Mouse (Mus musculus) CH12.LX (cell line): ENCODE results near the gene Atrip. TPM values are rescaled to one million over a fixed set of nuclear protein-coding genes. Genes with fewer than 3 reads are reported as not detected.

Source experiments
- DNase-seq: peaks from one replicate; pipeline ENCODE4 v3.0.0-alpha.2; 2013; ENCODE audit errors: extremely low read depth
- H3K27ac ChIP-seq: 2 replicates; pipeline ENCODE4 v1.5.1; 2012; ENCODE audit warnings: low read depth, mild to moderate bottlenecking, control low read depth, moderate library complexity; ENCODE audit not compliant: insufficient read depth
- H3K27me3 ChIP-seq: replicated peaks from 2 replicates; pipeline ENCODE3; 2012; ENCODE audit warnings: inconsistent platforms
- H3K36me3 ChIP-seq, 2 experiments: replicated peaks in 1 of 2; 2 replicates each; pipeline versions ENCODE3 to v1.6.1; 2012; ENCODE audit warnings: inconsistent platforms in 1 of 2, low read length in 1 of 2, mild to moderate bottlenecking in 1 of 2, mixed read lengths in 1 of 2, moderate library complexity in 1 of 2; ENCODE audit not compliant: control insufficient read depth in 1 of 2, insufficient read depth in 1 of 2
- H3K4me1 ChIP-seq, 2 experiments: 2 replicates each; pipeline ENCODE4 v1.6.1; 2012; ENCODE audit warnings: inconsistent platforms in 1 of 2, moderate library complexity in 1 of 2; ENCODE audit not compliant: insufficient read depth in 2 of 2, control insufficient read depth in 1 of 2
- H3K4me2 ChIP-seq: 2 replicates; pipeline ENCODE4 v1.6.1; 2012; ENCODE audit warnings: low read depth, mild to moderate bottlenecking, control low read depth; ENCODE audit not compliant: poor library complexity, insufficient read depth, severe bottlenecking
- H3K4me3 ChIP-seq, 3 experiments: fragments of 150-350 bp in 1 of 3; sonication (generic) in 1 of 3; replicated peaks in 1 of 3; 2 replicates each; pipeline versions ENCODE3 to v1.5.1; 2011 to 2012; ENCODE audit warnings: low read depth in 2 of 3, low read length in 2 of 3, mild to moderate bottlenecking in 2 of 3, moderate library complexity in 2 of 3, control low read depth in 1 of 3, improper control_type of control experiment in 1 of 3, inconsistent platforms in 1 of 3, mixed read lengths in 1 of 3; ENCODE audit not compliant: poor library complexity in 1 of 3
- H3K79me2 ChIP-seq: replicated peaks from 2 replicates; pipeline ENCODE4 v1.6.1; 2012; ENCODE audit warnings: mild to moderate bottlenecking, moderate library complexity; ENCODE audit not compliant: control insufficient read depth, poor library complexity, insufficient read depth, severe bottlenecking; ENCODE audit errors: extremely low read depth
- H3K9ac ChIP-seq: 2 replicates; pipeline ENCODE4 v1.6.1; 2012; ENCODE audit warnings: low read depth, mild to moderate bottlenecking, control low read depth, moderate library complexity; ENCODE audit not compliant: insufficient read depth
- H3K9me3 ChIP-seq: replicated peaks from 2 replicates; pipeline ENCODE3; 2012; ENCODE audit warnings: low read length, inconsistent platforms, mixed read lengths
- CHD1 ChIP-seq: IDR thresholded peaks from 2 replicates; pipeline ENCODE4 v1.6.1; 2012; ENCODE audit warnings: low read depth, low read length, improper control_type of control experiment, inconsistent platforms
- CHD2 ChIP-seq: IDR thresholded peaks from 2 replicates; pipeline ENCODE4 v1.6.1; 2011; ENCODE audit warnings: low read length, improper control_type of control experiment
- CTCF ChIP-seq, 2 experiments: IDR thresholded peaks in 1 of 2; conservative IDR thresholded peaks in 1 of 2; 2 replicates each; pipeline ENCODE4 v1.5.1; 2011 to 2012; ENCODE audit warnings: low read depth in 2 of 2, low read length in 2 of 2, improper control_type of control experiment in 1 of 2, inconsistent platforms in 1 of 2, mild to moderate bottlenecking in 1 of 2, moderate library complexity in 1 of 2
- EP300 ChIP-seq: IDR thresholded peaks from 2 replicates; pipeline ENCODE4 v1.6.1; 2011; ENCODE audit warnings: low read length, improper control_type of control experiment
- HCFC1 ChIP-seq: IDR thresholded peaks from 2 replicates; pipeline ENCODE4 v1.6.1; 2012; ENCODE audit warnings: low read depth, mild to moderate bottlenecking, inconsistent platforms, low read length, improper control_type of control experiment
- IRF4 ChIP-seq: IDR thresholded peaks from 2 replicates; pipeline ENCODE4 v1.6.1; 2014; ENCODE audit warnings: low read depth, mild to moderate bottlenecking, inconsistent platforms, low read length, improper control_type of control experiment
- JUN ChIP-seq: IDR thresholded peaks from 2 replicates; pipeline ENCODE4 v1.6.1; 2011; ENCODE audit warnings: low read depth, mild to moderate bottlenecking, low read length, improper control_type of control experiment, moderate library complexity; ENCODE audit not compliant: insufficient read depth
- MAX ChIP-seq: IDR thresholded peaks from 2 replicates; pipeline ENCODE4 v1.6.1; 2011; ENCODE audit warnings: low read length, improper control_type of control experiment
- MAZ ChIP-seq: IDR thresholded peaks from 2 replicates; pipeline ENCODE4 v1.6.1; 2012; ENCODE audit warnings: low read depth, mild to moderate bottlenecking, inconsistent platforms, low read length, improper control_type of control experiment, moderate library complexity
- MYC ChIP-seq: IDR thresholded peaks from 2 replicates; pipeline ENCODE4 v1.6.1; 2011; ENCODE audit warnings: low read depth, mild to moderate bottlenecking, improper control_type of control experiment, low read length
- NRF1 ChIP-seq: IDR thresholded peaks from 2 replicates; pipeline ENCODE4 v1.6.1; 2014; ENCODE audit warnings: low read depth, mild to moderate bottlenecking, inconsistent platforms, low read length, improper control_type of control experiment, moderate library complexity
- RCOR1 ChIP-seq: conservative IDR thresholded peaks from 2 replicates; pipeline ENCODE4 v1.6.1; 2012; ENCODE audit warnings: low read depth, mild to moderate bottlenecking, inconsistent platforms, low read length, improper control_type of control experiment
- TBP ChIP-seq: conservative IDR thresholded peaks from 2 replicates; pipeline ENCODE4 v1.6.1; 2011; ENCODE audit warnings: low read depth, low read length, improper control_type of control experiment
- TCF12 ChIP-seq: IDR thresholded peaks from 2 replicates; pipeline ENCODE4 v1.6.1; 2014; ENCODE audit warnings: low read depth, mild to moderate bottlenecking, inconsistent platforms, low read length, improper control_type of control experiment
- USF2 ChIP-seq: conservative IDR thresholded peaks from 2 replicates; pipeline ENCODE4 v1.6.1; 2011; ENCODE audit warnings: low read depth, low read length, improper control_type of control experiment
- ZKSCAN1 ChIP-seq: IDR thresholded peaks from 2 replicates; pipeline ENCODE4 v1.6.1; 2012; ENCODE audit warnings: low read depth, inconsistent platforms, low read length, improper control_type of control experiment, borderline replicate concordance
- ZMIZ1 ChIP-seq: IDR thresholded peaks from 2 replicates; pipeline ENCODE4 v1.6.1; 2012; ENCODE audit warnings: low read depth, mild to moderate bottlenecking, inconsistent platforms, low read length, improper control_type of control experiment
- ZNF384 ChIP-seq: IDR thresholded peaks from 2 replicates; pipeline ENCODE4 v1.6.1; 2012; ENCODE audit warnings: low read depth, low read length, improper control_type of control experiment, inconsistent platforms
- dilution Hi-C: fragments of 300-500 bp; cut with MboI; formaldehyde crosslinking; loops from 2 replicates; pipeline ENCODE4 v1.14.3; 2020; ENCODE audit warnings: low sequenced_read_pairs; ENCODE audit not compliant: extremely low pct_unique_long_range_greater_than_20kb, extremely low pct_ligation_motif_present
- in situ Hi-C: fragments of 300-500 bp; cut with MboI; formaldehyde crosslinking; loops from 3 replicates; pipeline ENCODE4 v1.14.3; 2019; ENCODE audit warnings: low sequenced_read_pairs, low pct_ligation_motif_present, low pct_unique_long_range_greater_than_20kb, mixed read lengths
- polyA plus RNA-seq: library from polyadenylated mRNA; unstranded; fragments of >175 nt; gene quantifications from 2 replicates; pipeline ENCODE4 v1.2.1, GENCODE M21; 2012; ENCODE audit warnings: low read depth; ENCODE audit not compliant: insufficient read length
- total RNA-seq, 2 experiments: library from RNA; depleted of rRNA; stranded (reverse); fragments of 300-350 nt in 1 of 2; fragments of >200 nt in 1 of 2; gene quantifications; 2 replicates each; pipeline ENCODE4 v1.2.3; 2012 to 2014

Gene Atrip
- total and polyA plus RNA-seq, 3 experiments = 17.6 to 24.1 (median 18.0) TPM

DNA sequence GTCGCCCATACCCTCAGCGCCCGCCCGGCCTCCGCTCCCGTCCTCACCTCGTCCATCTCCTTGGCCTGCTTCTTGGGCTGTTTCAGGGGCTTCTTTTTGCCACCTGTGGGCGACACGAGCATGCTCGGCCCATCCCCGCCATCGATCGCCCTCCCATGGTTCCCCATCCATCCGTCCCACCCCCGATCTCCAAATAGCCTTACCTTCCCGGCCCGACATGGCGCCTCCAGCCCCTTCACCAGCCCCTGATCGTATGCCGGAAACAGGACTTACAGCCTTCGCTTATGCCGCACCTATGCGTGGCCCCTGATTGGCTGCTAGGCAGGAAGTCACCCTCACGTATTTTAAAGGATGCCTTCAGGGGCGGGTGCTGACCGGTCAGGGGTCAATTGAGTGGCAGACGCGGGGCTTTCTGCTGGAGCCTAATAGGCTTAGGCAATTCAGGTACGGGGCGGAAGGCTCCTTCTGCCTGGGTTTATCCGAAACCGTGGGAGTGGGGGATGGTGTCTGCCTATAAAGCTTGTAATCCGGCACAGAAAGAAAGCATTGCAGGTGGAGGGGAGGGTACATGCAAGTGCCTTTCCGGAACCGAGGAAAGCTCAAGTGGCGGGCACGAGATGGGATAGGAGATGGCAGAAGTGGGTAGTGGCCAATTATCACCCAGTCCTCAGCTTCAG, 8.3 kb upstream of the Atrip start, which contains the start of the genes Ccdc51 and Tma7 (continued):
- TF ChIP-seq TCF12 (peak; percentile 66; the same call in 1 of the 2 replicates), ZKSCAN1 (no peak), CHD2 (peak; percentile 92), ZNF384 (no peak), TBP (peak; percentile 88), EP300 (no peak), USF2 (no peak), HCFC1 (peak; percentile 81), MYC (no peak; the same call in 1 of the 2 replicates), CTCF (conservative IDR thresholded peaks at IDR 0.05 in 1 of 2, IDR thresholded peaks at IDR 0.05 in 1 of 2; ENCODE audit: low read depth in 2 of 2, low read length in 2 of 2) (no peak), JUN (no peak), MAZ (0 out of 2 replicates have a peak, but pooled peaks have one; percentile 46), IRF4 (no peak), RCOR1 (no peak), MAX (peak; percentile 40; the same call in 1 of the 2 replicates), NRF1 (no peak), CHD1 (no peak), ZMIZ1 (peak; percentile 78)
- TF ChIP-seq, all 38 proteins: peak for 17

DNA sequence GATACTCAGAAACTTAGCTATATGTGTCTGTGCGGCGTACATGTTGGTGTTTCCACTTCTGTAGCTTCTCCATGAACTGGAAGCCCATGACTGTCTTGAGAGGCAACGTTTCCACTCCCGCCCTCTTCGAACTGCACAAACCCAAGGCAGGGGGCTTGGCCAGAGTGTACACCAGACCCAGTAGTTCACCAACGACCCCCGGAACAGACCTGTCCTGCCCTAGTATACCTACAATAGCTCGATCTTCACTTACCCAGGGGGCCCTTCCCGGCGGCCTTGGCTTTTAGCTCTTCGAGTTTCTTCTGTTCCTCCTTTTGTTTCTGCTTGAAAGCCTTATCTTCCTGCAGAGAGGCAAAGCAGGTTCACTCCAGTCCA, 7.8 kb upstream of the Atrip start:
- H3K9me3 ChIP-seq = no peaks in the 10 kb centered on the region
- TF ChIP-seq RCOR1 (no peak), CTCF (conservative IDR thresholded peaks at IDR 0.05 in 1 of 2, IDR thresholded peaks at IDR 0.05 in 1 of 2; ENCODE audit: low read depth in 2 of 2, low read length in 2 of 2) (no peak)
- TF ChIP-seq, all 38 proteins: peak for 0
- H3K27me3 ChIP-seq = no peaks in the 10 kb centered on the region
- no peak overlapping the region for H3K27ac ChIP-seq
- H3K79me2 ChIP-seq = peaks cover 27% of the 10 kb centered on the region
- peak overlapping the region; percentile 87 for H3K9ac ChIP-seq
- H3K4me2 ChIP-seq = peak overlapping the region; percentile 79; the same call in 1 of the 2 replicates
- peak overlapping the region; percentile 82 to 86 (median 84) for H3K4me3 ChIP-seq
- in situ Hi-C loops = loop anchor here (5.0 kb wide), 1 partner anchor 36 kb away; no protein-coding TSS in a partner anchor
- peaks cover 9 to 39% of the 10 kb centered on the region in 2 experiments for H3K36me3 ChIP-seq
- DNase-seq = no peak
- H3K4me1 ChIP-seq = peaks cover 2 to 31% of the 10 kb centered on the region in 2 experiments; a peak in 3 of 4 replicates
- dilution Hi-C loops = no loop called here
